8 mouse cellular contexts compared by ENCODE assay signal in genomic region chr15:10470151-10470831, GRCm38 (mm10). TPM values are rescaled to one million over a fixed set of nuclear protein-coding genes. Genes with fewer than 3 reads are reported as not detected.
DNase-seq lines count a peak whose midpoint lies in the region; ATAC-seq and TF ChIP-seq lines count a peak whose summit lies in the region.

Dnajc21 (minus strand) TSS chr15:10470516.

- TF ChIP-seq CTCF in spleen, adult 2 months (IDR thresholded peaks at IDR 0.05; ENCODE audit: extremely low read depth, insufficient read depth, insufficient read length, insufficient replicate concordance) = no peak

- peak within 1 kb of the TSS; percentile 81 for H3K4me2 ChIP-seq in limb, embryonic 14.5 days (replicated peaks; ENCODE audit: low read depth, low read length, severe bottlenecking)
- H3K4me2 ChIP-seq in midbrain, embryonic 16.5 days (ENCODE audit: low read length) = peak within 1 kb of the TSS; percentile 85

- H3K27me3 ChIP-seq in embryonic facial prominence, embryonic 10.5 days (replicated peaks; ENCODE audit: low read depth, poor library complexity, severe bottlenecking) = no peaks in the 10 kb centered on the region
- H3K27me3 ChIP-seq in limb, embryonic 14.5 days (ENCODE audit: control insufficient read depth, insufficient read depth, low read length) = no peaks in the 10 kb centered on the region
- no peaks in the 10 kb centered on the region for H3K27me3 ChIP-seq in midbrain, embryonic 16.5 days (ENCODE audit: control insufficient read depth, insufficient read depth, low read depth, low read length)
- no peaks in the 10 kb centered on the region for H3K27me3 ChIP-seq in spleen, adult 2 months (ENCODE audit: control insufficient read depth, insufficient read depth, low read length)

- TF ChIP-seq POLR2A in limb, embryonic 14.5 days (IDR thresholded peaks at IDR 0.05; ENCODE audit: borderline replicate concordance, extremely low read depth, insufficient read depth, insufficient read length) = peak; percentile 80; the same call in 1 of the 2 replicates
- no peak; the same call in 1 of the 2 replicates for TF ChIP-seq POLR2A in spleen, adult 2 months (IDR thresholded peaks at IDR 0.05; ENCODE audit: low read depth, low read length)

- peak within 1 kb of the TSS; percentile 90 for H3K27ac ChIP-seq in embryonic facial prominence, embryonic 10.5 days (replicated peaks)
- peak within 1 kb of the TSS; percentile 68 for H3K27ac ChIP-seq in limb, embryonic 14.5 days (replicated peaks; ENCODE audit: low read depth, low read length)
- H3K27ac ChIP-seq in midbrain, embryonic 16.5 days (ENCODE audit: low read length) = peak within 1 kb of the TSS; percentile 85
- H3K27ac ChIP-seq in spleen, adult 2 months (ENCODE audit: insufficient read depth, low read length) = peak within 1 kb of the TSS; percentile 20

- WGBS in embryonic facial prominence, embryonic 10.5 days = 5% methylated on average over 87 of the region's 87 CpGs
- under 1% methylated on average over 40 of the region's 87 CpGs for WGBS in limb, embryonic 14.5 days
- WGBS in midbrain, embryonic 16.5 days = under 1% methylated on average over 67 of the region's 87 CpGs
- under 1% methylated on average over 75 of the region's 87 CpGs for WGBS in spleen, adult 2 months

- H3K9me3 ChIP-seq in embryonic facial prominence, embryonic 10.5 days = no peaks in the 10 kb centered on the region
- H3K9me3 ChIP-seq in limb, embryonic 14.5 days (ENCODE audit: control insufficient read depth, low read length) = no peaks in the 10 kb centered on the region
- no peaks in the 10 kb centered on the region for H3K9me3 ChIP-seq in midbrain, embryonic 16.5 days (replicated peaks; ENCODE audit: control insufficient read depth, low read length, poor library complexity, severe bottlenecking)

- peak; percentile 89 for ATAC-seq in granulocyte monocyte progenitor cell, adult 5-6 weeks (replicated peaks; ENCODE audit: poor library complexity, severe bottlenecking)
- ATAC-seq in limb, embryonic 14.5 days (ENCODE audit: low FRiP score, low read depth) = peak; percentile 94
- ATAC-seq in midbrain, embryonic 16.5 days = peak; percentile 96

- H3K4me3 ChIP-seq in embryonic facial prominence, embryonic 10.5 days = peak within 1 kb of the TSS; percentile 87
- H3K4me3 ChIP-seq in limb, embryonic 14.5 days (replicated peaks; ENCODE audit: low read length) = peak within 1 kb of the TSS; percentile 86
- H3K4me3 ChIP-seq in midbrain, embryonic 16.5 days (ENCODE audit: low read depth, low read length) = peak within 1 kb of the TSS; percentile 93
- peak within 1 kb of the TSS; percentile 92 for H3K4me3 ChIP-seq in spleen, adult 2 months (ENCODE audit: extremely low read depth, insufficient read depth, insufficient read length)

- H3K36me3 ChIP-seq in embryonic facial prominence, embryonic 10.5 days (replicated peaks) = peaks cover 12% of the 10 kb centered on the region
- peaks cover 6% of the 10 kb centered on the region for H3K36me3 ChIP-seq in limb, embryonic 14.5 days (ENCODE audit: control insufficient read depth, insufficient read depth, low read length)
- no peaks in the 10 kb centered on the region for H3K36me3 ChIP-seq in midbrain, embryonic 16.5 days (ENCODE audit: control insufficient read depth, insufficient read depth, low read length)
- H3K36me3 ChIP-seq in spleen, adult 2 months (ENCODE audit: control insufficient read depth, insufficient read depth, low read length) = peaks cover 1% of the 10 kb centered on the region; the same call in 1 of the 2 replicates

- peaks cover 21% of the 10 kb centered on the region for H3K4me1 ChIP-seq in embryonic facial prominence, embryonic 10.5 days
- H3K4me1 ChIP-seq in limb, embryonic 14.5 days (ENCODE audit: control insufficient read depth, insufficient read depth, low read length) = peaks cover 5% of the 10 kb centered on the region
- peaks cover 17% of the 10 kb centered on the region for H3K4me1 ChIP-seq in midbrain, embryonic 16.5 days (ENCODE audit: control insufficient read depth, insufficient read depth, low read length)
- no peaks in the 10 kb centered on the region for H3K4me1 ChIP-seq in spleen, adult 2 months (ENCODE audit: control insufficient read depth, insufficient read depth, insufficient read length)

- DNase-seq in 3T3-L1 (ENCODE audit: low read depth, low spot score) = peak; percentile 71
- DNase-seq in adrenal gland, postnatal 14 days = peak; percentile 94
- peak; percentile 90 for DNase-seq in embryonic facial prominence, embryonic 10.5 days (ENCODE audit: low spot score)
- DNase-seq in kidney, adult 11 months = peak; percentile 88
- peak; percentile 74 for DNase-seq in limb, embryonic 14.5 days (ENCODE audit: low spot score)
- peak; percentile 52 to 81 for DNase-seq in spleen, adult 2 months (ENCODE audit: low read depth in 1 of 2, low spot score in 2 of 2)

- H3K9ac ChIP-seq in limb, embryonic 14.5 days (ENCODE audit: low read depth, low read length, severe bottlenecking) = peak within 1 kb of the TSS; percentile 84
- H3K9ac ChIP-seq in midbrain, embryonic 16.5 days (ENCODE audit: low read depth, low read length) = peak within 1 kb of the TSS; percentile 88

RNA-seq across cellular contexts. Expression of gene Dnajc21, which starts in this region (rescaled TPM):
- 43.6 and 46.9 TPM in 2 replicates for total RNA-seq in adrenal gland, postnatal 14 days (2021)
- 11.6 and 13.0 TPM in 2 replicates for polyA plus RNA-seq in embryonic facial prominence, embryonic 10.5 days (2016; fragmentation: Nextera tagmentation; extraction: Ambion mirVana)
- total RNA-seq in granulocyte monocyte progenitor cell, adult 5-6 weeks (2014; fragmentation: Nextera tagmentation) = 17.6 and 30.3 TPM in 2 replicates
- total RNA-seq in granulocyte monocyte progenitor cell, adult 5-6 weeks (2017) = 28.7 and 33.1 TPM in 2 replicates
- polyA plus RNA-seq in limb, embryonic 14.5 days (2012; rRNA removed) = 6.3 and 13.2 TPM in 2 replicates
- polyA plus RNA-seq in limb, embryonic 14.5 days (2014; fragmentation: Nextera tagmentation; extraction: Ambion mirVana) = 16.1 and 19.1 TPM in 2 replicates
- 8.3 and 8.5 TPM in 2 replicates for polyA plus RNA-seq in midbrain, embryonic 16.5 days (2015; fragmentation: Nextera tagmentation; extraction: Ambion mirVana)
- polyA plus RNA-seq in spleen, adult 2 months (2012; rRNA removed) = 0.63 and 0.90 TPM in 2 replicates

Comparison
In these comparisons a context has a peak if more than half of its experiments do, and no peak if none do; other contexts are left out.
1. Peak in every context shown above with its lines: DNase-seq, ATAC-seq, H3K4me3 ChIP-seq and H3K27ac ChIP-seq.
2. Peak in DNase-seq, H3K4me3 ChIP-seq and H3K27ac ChIP-seq in spleen, adult 2 months; RNA of the gene not detected or under 1 TPM.
3. H3K27ac ChIP-seq: peak in every context shown above with its lines; median percentile 90 in embryonic facial prominence, embryonic 10.5 days; 85 in midbrain, embryonic 16.5 days; 68 in limb, embryonic 14.5 days; 20 in spleen, adult 2 months.